ENCODE assay signal across 16 mouse cellular contexts in the genomic region with DNA sequence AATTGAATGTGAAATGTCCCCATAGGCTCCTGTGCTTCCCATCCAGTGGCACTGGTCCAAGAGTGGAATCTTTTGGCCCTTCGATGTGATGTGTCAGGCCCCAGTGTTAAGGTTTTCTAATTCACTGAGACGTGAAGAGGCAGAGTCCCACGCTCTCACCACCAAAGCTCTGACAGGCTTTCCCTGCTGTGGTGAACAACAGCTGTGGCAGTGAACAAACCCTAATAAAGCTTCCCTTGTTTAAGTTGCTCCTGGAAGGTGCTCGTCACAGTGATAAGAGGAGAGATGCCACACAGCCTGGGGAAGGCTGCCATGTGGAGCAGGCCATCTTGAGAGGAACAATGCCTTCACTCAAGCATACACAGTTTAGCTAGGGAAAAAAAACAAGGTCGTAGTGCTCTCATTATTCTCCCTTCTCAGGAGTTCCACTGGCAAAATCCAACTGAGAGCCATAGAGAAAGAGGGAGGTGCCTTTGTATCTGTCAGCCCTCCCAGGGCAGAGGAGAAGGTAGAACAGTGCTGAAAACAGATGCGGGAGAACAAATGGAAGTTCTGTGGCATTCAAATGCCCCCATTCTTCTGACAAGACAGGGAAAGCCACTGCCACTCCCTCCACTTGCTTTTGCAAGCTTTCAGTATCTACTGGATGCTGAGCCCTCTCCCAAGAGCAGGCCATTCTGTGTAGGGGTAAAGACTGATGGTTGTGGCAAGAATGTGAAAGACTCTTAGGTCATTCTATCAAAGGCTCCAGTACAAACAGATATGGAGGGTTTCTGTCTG.
DNase-seq lines count a peak whose midpoint lies in the region; ATAC-seq and TF ChIP-seq lines count a peak whose summit lies in the region.
"Had no signal": no experiment of that assay in that cellular context is flagged by ENCODE, and none has a peak within 500 bp of the region (broad histone marks: within the 10 kb centered on the region; RNA-seq: fewer than 3 reads in every experiment).

No protein-coding gene starts in this region.

- H3K4me2 ChIP-seq in forebrain, postnatal 0 days (ENCODE audit: low read depth), result no peak overlapping the region
- H3K4me2 ChIP-seq in forebrain, embryonic 16.5 days (ENCODE audit: low read length), result no peak overlapping the region
- H3K4me2 ChIP-seq in midbrain, embryonic 11.5 days, result no peak overlapping the region
- H3K4me2 ChIP-seq in midbrain, embryonic 13.5 days (replicated peaks), result no peak overlapping the region
- H3K4me2 ChIP-seq in hindbrain, embryonic 12.5 days (replicated peaks), result no peak overlapping the region
- H3K4me2 ChIP-seq: heart, embryonic 15.5 days; hindbrain, embryonic 15.5 days; liver, embryonic 11.5 days; lung, embryonic 15.5 days had no signal

- no peak overlapping the region for H3K9ac ChIP-seq in forebrain, postnatal 0 days
- H3K9ac ChIP-seq in forebrain, embryonic 16.5 days (replicated peaks; ENCODE audit: low read depth, low read length), result no peak overlapping the region
- no peak overlapping the region for H3K9ac ChIP-seq in midbrain, embryonic 11.5 days (ENCODE audit: low read length)
- H3K9ac ChIP-seq in midbrain, embryonic 13.5 days (replicated peaks), result no peak overlapping the region
- no peak overlapping the region for H3K9ac ChIP-seq in hindbrain, embryonic 12.5 days
- H3K9ac ChIP-seq: heart, embryonic 15.5 days; hindbrain, embryonic 15.5 days; lung, embryonic 15.5 days had no signal

- no peak overlapping the region for H3K27ac ChIP-seq in forebrain, postnatal 0 days (ENCODE audit: low read depth, low read length)
- H3K27ac ChIP-seq in forebrain, embryonic 16.5 days (ENCODE audit: low read length), result no peak overlapping the region
- H3K27ac ChIP-seq in midbrain, embryonic 11.5 days (ENCODE audit: low read depth, low read length), result no peak overlapping the region
- no peak overlapping the region for H3K27ac ChIP-seq in midbrain, embryonic 13.5 days
- H3K27ac ChIP-seq in hindbrain, embryonic 12.5 days, result no peak overlapping the region
- H3K27ac ChIP-seq: heart, embryonic 15.5 days; hindbrain, embryonic 15.5 days; lung, embryonic 15.5 days had no signal

- 26% methylated on average over 6 of the region's 6 CpGs for WGBS in forebrain, postnatal 0 days
- 23% methylated on average over 6 of the region's 6 CpGs for WGBS in forebrain, embryonic 16.5 days
- whole genome bisulfite sequencing in midbrain, embryonic 11.5 days, result 34% methylated on average over 6 of the region's 6 CpGs
- 21% methylated on average over 6 of the region's 6 CpGs for WGBS in midbrain, embryonic 13.5 days
- WGBS in hindbrain, embryonic 12.5 days, result 25% methylated on average over 6 of the region's 6 CpGs

- ATAC-seq in forebrain, postnatal 0 days, result peak; percentile 20; the same call in 1 of the 2 replicates
- ATAC-seq in forebrain, embryonic 16.5 days, result no peak
- peak; percentile 42; the same call in 1 of the 2 replicates for ATAC-seq in midbrain, embryonic 11.5 days (ENCODE audit: low FRiP score)
- no peak for ATAC-seq in midbrain, embryonic 13.5 days
- peak; percentile 50; the same call in 1 of the 2 replicates for ATAC-seq in hindbrain, embryonic 12.5 days (ENCODE audit: low FRiP score)

- H3K36me3 ChIP-seq in forebrain, postnatal 0 days (ENCODE audit: insufficient read depth), result no peaks in the 10 kb centered on the region
- no peaks in the 10 kb centered on the region for H3K36me3 ChIP-seq in forebrain, embryonic 16.5 days (ENCODE audit: control insufficient read depth, insufficient read depth)
- no peaks in the 10 kb centered on the region for H3K36me3 ChIP-seq in midbrain, embryonic 11.5 days (ENCODE audit: control insufficient read depth, insufficient read depth, low read length)
- no peaks in the 10 kb centered on the region for H3K36me3 ChIP-seq in midbrain, embryonic 13.5 days
- H3K36me3 ChIP-seq in hindbrain, embryonic 12.5 days, result no peaks in the 10 kb centered on the region
- H3K36me3 ChIP-seq: G1E; heart, embryonic 15.5 days; hindbrain, embryonic 15.5 days; lung, embryonic 15.5 days had no signal

- H3K4me3 ChIP-seq in forebrain, postnatal 0 days (ENCODE audit: low read depth, low read length), result no peak overlapping the region
- H3K4me3 ChIP-seq in forebrain, embryonic 16.5 days (replicated peaks; ENCODE audit: low read length), result no peak overlapping the region
- H3K4me3 ChIP-seq in midbrain, embryonic 11.5 days (ENCODE audit: low read depth, low read length), result no peak overlapping the region
- no peak overlapping the region for H3K4me3 ChIP-seq in midbrain, embryonic 13.5 days (replicated peaks)
- H3K4me3 ChIP-seq in hindbrain, embryonic 12.5 days, result no peak overlapping the region
- H3K4me3 ChIP-seq: heart, embryonic 15.5 days; hindbrain, embryonic 15.5 days; lung, embryonic 15.5 days had no signal

- no peak for DNase-seq in forebrain, postnatal 0 days
- DNase-seq in midbrain, embryonic 11.5 days (ENCODE audit: low spot score, missing footprints), result no peak
- peak; percentile 39 for DNase-seq in retina, embryonic 14.5 days (ENCODE audit: low spot score)
- no peak for DNase-seq in embryo, embryonic 10 days (ENCODE audit: low spot score)
- DNase-seq in layer of hippocampus, adult 9-11 months, result no peak
- DNase-seq: adrenal gland, postnatal 36 days; right cerebral cortex, postnatal 25 days; thymus, adult 2 months had no signal

- H3K9me3 ChIP-seq in forebrain, postnatal 0 days (ENCODE audit: low read length), result no peaks in the 10 kb centered on the region
- no peaks in the 10 kb centered on the region for H3K9me3 ChIP-seq in forebrain, embryonic 16.5 days (ENCODE audit: control insufficient read depth, low read length)
- H3K9me3 ChIP-seq in midbrain, embryonic 11.5 days (ENCODE audit: control insufficient read depth, low read length), result no peaks in the 10 kb centered on the region
- no peaks in the 10 kb centered on the region for H3K9me3 ChIP-seq in midbrain, embryonic 13.5 days
- no peaks in the 10 kb centered on the region for H3K9me3 ChIP-seq in hindbrain, embryonic 12.5 days (replicated peaks)
- H3K9me3 ChIP-seq: heart, embryonic 15.5 days; hindbrain, embryonic 15.5 days; lung, embryonic 15.5 days had no signal

- H3K4me1 ChIP-seq in forebrain, postnatal 0 days (ENCODE audit: insufficient read depth), result no peaks in the 10 kb centered on the region
- peaks cover 2% of the 10 kb centered on the region; the same call in 1 of the 2 replicates for H3K4me1 ChIP-seq in forebrain, embryonic 16.5 days (replicated peaks; ENCODE audit: control insufficient read depth, insufficient read depth, low read length)
- H3K4me1 ChIP-seq in midbrain, embryonic 11.5 days (ENCODE audit: control insufficient read depth, insufficient read depth, low read length), result peaks cover 3% of the 10 kb centered on the region; the same call in 1 of the 2 replicates
- peaks cover 11% of the 10 kb centered on the region for H3K4me1 ChIP-seq in midbrain, embryonic 13.5 days (replicated peaks)
- peaks cover 8% of the 10 kb centered on the region for H3K4me1 ChIP-seq in hindbrain, embryonic 12.5 days

- TF ChIP-seq CTCF in forebrain, postnatal 0 days (IDR thresholded peaks at IDR 0.05; ENCODE audit: low read depth), result no peak

- H3K27me3 ChIP-seq in forebrain, postnatal 0 days (ENCODE audit: insufficient read depth, low read length), result no peaks in the 10 kb centered on the region
- H3K27me3 ChIP-seq in forebrain, embryonic 16.5 days (replicated peaks; ENCODE audit: control insufficient read depth, insufficient read depth, low read length), result no peaks in the 10 kb centered on the region
- H3K27me3 ChIP-seq in midbrain, embryonic 11.5 days (ENCODE audit: control insufficient read depth, insufficient read depth, low read length), result no peaks in the 10 kb centered on the region
- no peaks in the 10 kb centered on the region for H3K27me3 ChIP-seq in midbrain, embryonic 13.5 days
- H3K27me3 ChIP-seq in hindbrain, embryonic 12.5 days, result no peaks in the 10 kb centered on the region
- H3K27me3 ChIP-seq: heart, embryonic 15.5 days; hindbrain, embryonic 15.5 days; lung, embryonic 15.5 days had no signal

Comparison
In these comparisons a context has a peak if more than half of its experiments do, and no peak if none do; other contexts are left out.
1. ATAC-seq: peak in forebrain, postnatal 0 days (single experiment), midbrain, embryonic 11.5 days (single experiment) and hindbrain, embryonic 12.5 days (single experiment); none in forebrain, embryonic 16.5 days (single experiment) and midbrain, embryonic 13.5 days (single experiment).